Mouse (Mus musculus) G1E (cell line): ENCODE measurements around the gene 4930426L09Rik.
"Not testable (repeated sequence)": the region's sequence is repeated elsewhere in the genome, so short reads cannot be mapped to it uniquely, and the experiment has no call there.

ENCODE experiments used
- CTCF ChIP-seq: IDR thresholded peaks from 2 replicates; pipeline ENCODE4 v1.5.1; 2012; ENCODE audit warnings: low read depth, low read length, inconsistent platforms, mixed read lengths
- GATA1 ChIP-seq: IDR thresholded peaks from 2 replicates; pipeline ENCODE4 v1.6.1; 2012; ENCODE audit warnings: borderline replicate concordance, low read length, inconsistent platforms, mixed read lengths
- POLR2AphosphoS5 ChIP-seq: IDR thresholded peaks from 2 replicates; pipeline ENCODE4 v1.6.1; 2012; ENCODE audit warnings: low read depth, low read length, inconsistent platforms; ENCODE audit not compliant: insufficient replicate concordance

GRCm38 (mm10) chr2:19010541-19010940, 12.4 kb downstream of the 4930426L09Rik start:
- not testable (repeated sequence) for TF ChIP-seq CTCF, GATA1, POLR2AphosphoS5
